Mouse (Mus musculus): ENCODE measurements around the gene Ccdc81. TPM values are rescaled to one million over a fixed set of nuclear protein-coding genes. Genes with fewer than 3 reads are reported as not detected.

The Ccdc81 gene
- not detected in 2 replicates for polyA plus RNA-seq (2014; fragmentation: Nextera tagmentation; extraction: Ambion mirVana)

DNA sequence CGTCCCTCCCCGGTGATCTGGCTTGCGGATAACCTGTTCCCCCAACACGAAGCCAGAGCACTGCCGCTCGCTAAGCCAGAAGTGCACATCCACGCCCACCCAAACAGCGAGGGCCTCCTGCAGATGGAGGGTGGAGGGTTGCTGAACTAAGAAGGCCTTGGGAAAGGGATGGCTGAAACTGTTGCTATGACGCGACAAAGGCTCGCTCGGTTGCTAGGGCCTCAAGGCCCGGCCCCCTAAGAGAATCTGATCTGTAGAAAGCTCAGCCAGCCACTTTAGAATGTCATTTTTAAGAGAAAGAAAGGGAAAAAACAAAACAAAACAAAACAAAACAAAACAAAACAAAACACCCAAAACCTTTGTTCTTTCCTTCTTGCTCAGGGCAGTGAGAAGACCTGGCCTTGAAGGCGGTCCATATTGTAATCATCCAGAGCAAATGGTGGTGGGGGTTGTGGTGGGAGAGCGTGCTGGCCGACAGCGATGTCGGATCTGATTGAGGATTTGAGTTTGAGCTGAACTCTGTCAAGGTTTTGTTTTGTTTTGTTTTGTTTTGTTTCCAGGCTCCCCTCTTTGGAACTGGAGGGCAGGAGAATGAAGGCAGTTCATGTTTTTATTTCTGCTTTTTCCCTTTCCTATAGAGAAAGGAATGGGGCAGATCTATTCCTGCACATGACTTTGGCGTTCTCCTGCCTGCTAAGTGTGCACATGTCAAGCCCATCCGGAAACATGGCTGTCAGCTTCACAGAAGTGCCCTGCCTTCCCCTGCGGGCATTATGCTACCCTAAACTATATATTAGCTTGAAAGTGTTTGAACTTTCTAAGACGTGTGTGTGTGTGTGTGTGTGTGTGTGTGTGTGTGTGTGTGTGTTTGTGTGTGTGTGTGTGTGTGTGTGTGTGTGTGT is at the start of gene Ccdc81:
Gene Ccdc81 (minus strand): TSS at position 188 of the 902 bp plus-strand sequence.
- peaks cover 0 to 3% of the 10 kb centered on the region in 2 experiments; a peak in 3 of 4 replicates for H3K4me1 ChIP-seq (ENCODE audit: control insufficient read depth in 2 of 2, insufficient read depth in 2 of 2, low read length in 2 of 2)
- H3K27ac ChIP-seq (replicated peaks in 1 of 2; ENCODE audit: control insufficient read depth in 1 of 2, insufficient read depth in 1 of 2, low read depth in 2 of 2, low read length in 2 of 2): no peak within 1 kb of the TSS
- H3K4me3 ChIP-seq (ENCODE audit: control insufficient read depth in 1 of 2, insufficient read depth in 1 of 2, low read depth in 1 of 2, low read length in 2 of 2): no peak within 1 kb of the TSS
- H3K27me3 ChIP-seq (ENCODE audit: control insufficient read depth, insufficient read depth, low read length): no peaks in the 10 kb centered on the region
- H3K4me2 ChIP-seq (ENCODE audit: low read length): peak within 1 kb of the TSS; percentile 51
- H3K9me3 ChIP-seq (ENCODE audit: control insufficient read depth, low read length): no peaks in the 10 kb centered on the region
- WGBS: 35% methylated on average over 22 of the region's 22 CpGs
- H3K9ac ChIP-seq (ENCODE audit: low read length): no peak within 1 kb of the TSS
- H3K36me3 ChIP-seq (ENCODE audit: control insufficient read depth, insufficient read depth, low read length): no peaks in the 10 kb centered on the region
- no peak for ATAC-seq (ENCODE audit: insufficient number of reproducible peaks, insufficient read depth, low FRiP score, low read depth)

DNA sequence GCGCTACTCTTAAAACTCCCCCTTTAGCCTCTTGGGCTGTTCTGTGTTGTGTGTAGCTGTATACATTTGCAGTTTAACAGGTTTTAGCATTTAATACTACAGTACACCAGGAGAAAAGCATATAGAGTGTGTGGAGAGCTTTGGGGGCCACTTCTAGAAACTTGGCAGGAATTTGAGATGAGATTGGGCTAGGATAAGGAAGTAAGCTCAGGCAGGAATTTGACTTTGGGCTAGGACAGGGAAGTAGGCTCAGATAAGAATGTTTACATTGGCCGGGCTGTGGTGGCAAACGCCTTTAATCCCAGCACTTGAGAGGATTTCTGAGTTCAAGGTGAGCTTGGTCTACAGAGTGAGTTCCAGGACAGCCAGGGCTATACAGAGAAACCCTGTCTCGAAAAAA is 46.0 kb upstream of the Ccdc81 start:
- ATAC-seq (ENCODE audit: insufficient number of reproducible peaks, insufficient read depth, low FRiP score, low read depth): no peak
- no peaks in the 10 kb centered on the region for H3K27me3 ChIP-seq (ENCODE audit: control insufficient read depth, insufficient read depth, low read length)

DNA sequence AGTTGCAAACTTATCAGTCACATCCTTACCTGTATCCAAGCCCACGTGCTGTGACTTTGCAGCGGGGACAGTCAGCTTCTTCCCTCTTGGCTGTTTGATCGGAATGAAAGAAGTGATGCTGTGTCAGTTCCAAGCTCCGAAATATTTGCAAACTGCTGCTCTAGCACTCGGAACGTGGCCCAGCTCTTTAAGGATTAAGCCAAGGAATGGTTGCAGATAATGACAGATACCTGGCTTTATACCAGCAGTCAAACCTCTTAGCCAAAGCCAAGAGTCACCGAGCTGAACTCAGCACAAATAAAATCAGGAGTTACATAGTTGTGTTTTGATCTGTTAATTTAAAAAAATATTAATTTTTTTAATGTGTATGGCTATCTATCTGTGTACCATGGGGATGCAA is 44.6 kb upstream of the Ccdc81 start:
- no peak overlapping the region for H3K4me2 ChIP-seq (ENCODE audit: low read length)
- no peaks in the 10 kb centered on the region for H3K36me3 ChIP-seq (ENCODE audit: control insufficient read depth, insufficient read depth, low read length)
- H3K27me3 ChIP-seq (ENCODE audit: control insufficient read depth, insufficient read depth, low read length): no peaks in the 10 kb centered on the region
- no peak overlapping the region for H3K27ac ChIP-seq (replicated peaks in 1 of 2; ENCODE audit: control insufficient read depth in 1 of 2, insufficient read depth in 1 of 2, low read depth in 2 of 2, low read length in 2 of 2)
- WGBS: 67% methylated on average over 7 of the region's 7 CpGs
- H3K9me3 ChIP-seq (ENCODE audit: control insufficient read depth, low read length): no peaks in the 10 kb centered on the region
- no peaks in the 10 kb centered on the region for H3K4me1 ChIP-seq (ENCODE audit: control insufficient read depth in 2 of 2, insufficient read depth in 2 of 2, low read length in 2 of 2)
- no peak overlapping the region for H3K4me3 ChIP-seq (ENCODE audit: control insufficient read depth in 1 of 2, insufficient read depth in 1 of 2, low read depth in 1 of 2, low read length in 2 of 2)
- ATAC-seq (ENCODE audit: insufficient number of reproducible peaks, insufficient read depth, low FRiP score, low read depth): no peak
- H3K9ac ChIP-seq (ENCODE audit: low read length): no peak overlapping the region

More for the DNA sequence above, 46.0 kb upstream of the Ccdc81 start:
- Histone ChIP-seq H3K27ac (replicated peaks in 1 of 2; ENCODE audit: control insufficient read depth in 1 of 2, insufficient read depth in 1 of 2, low read depth in 2 of 2, low read length in 2 of 2) (no peak overlapping the region), H3K9me3 (ENCODE audit: control insufficient read depth, low read length) (no peaks in the 10 kb centered on the region), H3K4me3 (ENCODE audit: control insufficient read depth in 1 of 2, insufficient read depth in 1 of 2, low read depth in 1 of 2, low read length in 2 of 2) (no peak overlapping the region), H3K36me3 (ENCODE audit: control insufficient read depth, insufficient read depth, low read length) (peaks cover 12% of the 10 kb centered on the region), H3K4me1 (ENCODE audit: control insufficient read depth in 2 of 2, insufficient read depth in 2 of 2, low read length in 2 of 2) (no peaks in the 10 kb centered on the region), H3K4me2 (ENCODE audit: low read length) (no peak overlapping the region), H3K9ac (ENCODE audit: low read length) (no peak overlapping the region)
- 52% methylated on average over 4 of the region's 4 CpGs for WGBS

DNA sequence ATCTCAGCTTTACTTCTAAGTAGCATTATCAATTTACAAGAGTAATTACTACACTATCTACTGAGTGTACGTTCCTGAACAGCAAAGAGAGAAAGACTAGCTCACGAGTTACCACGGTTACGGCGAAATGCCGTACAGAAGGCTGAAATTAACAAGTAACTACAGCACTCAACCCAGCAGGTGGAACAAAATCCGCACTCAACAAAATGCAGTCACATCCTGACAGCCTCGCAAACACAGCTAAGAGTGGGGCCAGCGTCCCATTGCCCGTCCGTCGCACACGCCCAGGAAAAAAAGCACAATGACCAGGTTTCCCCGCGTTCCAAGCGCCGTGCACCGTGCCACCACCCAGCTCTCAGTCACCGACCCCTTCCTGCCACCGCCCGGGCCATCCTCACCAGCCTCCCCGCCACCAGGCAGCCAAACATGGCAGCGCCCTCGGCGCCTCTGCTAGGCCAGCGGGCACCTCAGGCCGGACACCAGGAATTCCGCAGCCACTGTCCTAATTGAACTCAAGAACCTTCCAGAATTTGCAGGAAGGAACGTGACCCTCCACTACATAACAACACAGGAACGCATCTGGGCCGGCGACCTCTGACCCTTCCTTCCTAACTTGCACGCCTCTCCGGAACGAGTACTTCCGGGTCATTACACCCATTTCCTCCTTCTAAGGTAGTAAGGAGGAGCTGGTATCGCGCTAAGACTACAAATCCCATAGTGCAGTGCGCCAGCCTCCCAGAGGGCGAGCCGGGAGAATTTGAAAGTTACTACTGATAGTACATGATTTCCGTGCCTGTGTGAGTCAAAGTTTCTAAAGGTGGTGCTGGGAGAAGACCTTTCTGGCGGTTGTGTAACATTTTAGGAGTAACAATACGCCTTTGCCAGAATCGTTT is 37.4 kb upstream of the Ccdc81 start, which contains the start of gene Hikeshi:
Gene Hikeshi (minus strand): TSS at position 634 of the 893 bp plus-strand sequence.
- H3K4me2 ChIP-seq (ENCODE audit: low read length): peak within 1 kb of the TSS; percentile 70
- WGBS: under 1% methylated on average over 45 of the region's 45 CpGs
- peak; percentile 97 for ATAC-seq (ENCODE audit: insufficient number of reproducible peaks, insufficient read depth, low FRiP score, low read depth)

DNA sequence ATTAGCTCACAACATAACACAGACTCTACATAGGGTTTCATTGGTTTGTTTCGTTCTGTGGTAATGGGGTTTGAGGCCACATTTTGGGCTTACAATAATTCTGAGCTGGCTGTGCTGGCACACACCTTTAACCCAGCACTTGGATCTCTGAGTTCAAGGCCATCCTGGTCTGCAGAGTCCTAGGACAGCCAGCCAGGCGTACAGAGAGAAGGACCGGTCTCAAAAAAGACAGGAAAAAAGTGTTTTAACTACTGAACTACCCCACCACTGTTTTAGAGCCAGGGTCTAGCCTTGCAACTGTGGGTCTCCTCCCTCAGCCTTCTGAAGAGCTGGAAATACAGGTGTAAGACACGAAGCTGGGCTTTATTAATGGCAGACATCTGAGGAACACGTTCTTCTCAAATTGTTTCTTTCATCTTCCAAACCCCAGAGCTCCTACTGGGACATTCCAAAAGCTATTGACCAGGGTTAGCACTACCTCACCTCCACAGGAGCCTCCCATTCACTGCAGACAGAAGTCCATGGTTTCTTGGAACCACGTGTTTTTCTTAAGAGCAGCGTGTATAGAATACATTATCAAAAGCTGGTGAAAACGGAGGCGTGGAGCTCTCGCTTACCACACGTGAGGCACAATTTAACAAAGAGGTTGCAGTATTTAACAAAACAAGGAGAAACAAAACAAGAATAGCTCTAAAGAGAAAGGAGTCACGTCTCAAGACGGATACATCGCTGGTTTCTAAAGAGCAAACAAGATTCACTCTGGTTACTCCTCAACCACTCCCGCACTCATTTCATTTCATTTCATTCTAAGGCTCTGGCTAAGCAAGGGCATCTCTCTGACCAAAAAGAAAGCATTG is 36.3 kb upstream of the Ccdc81 start:
- peaks cover 1% of the 10 kb centered on the region; the same call in 1 of the 2 replicates for H3K36me3 ChIP-seq (ENCODE audit: control insufficient read depth, insufficient read depth, low read length)
- H3K4me2 ChIP-seq (ENCODE audit: low read length): peak overlapping the region; percentile 70
- H3K9ac ChIP-seq (ENCODE audit: low read length): peak overlapping the region; percentile 84
- peaks cover 3 to 5% of the 10 kb centered on the region in 2 experiments; a peak in 3 of 4 replicates for H3K4me1 ChIP-seq (ENCODE audit: control insufficient read depth in 2 of 2, insufficient read depth in 2 of 2, low read length in 2 of 2)
- H3K9me3 ChIP-seq (ENCODE audit: control insufficient read depth, low read length): no peaks in the 10 kb centered on the region
- ATAC-seq (ENCODE audit: insufficient number of reproducible peaks, insufficient read depth, low FRiP score, low read depth): no peak
- peak overlapping the region; percentile 79 to 82; a peak in 3 of 4 replicates for H3K4me3 ChIP-seq (ENCODE audit: control insufficient read depth in 1 of 2, insufficient read depth in 1 of 2, low read depth in 1 of 2, low read length in 2 of 2)
- no peaks in the 10 kb centered on the region for H3K27me3 ChIP-seq (ENCODE audit: control insufficient read depth, insufficient read depth, low read length)
- no peak overlapping the region for H3K27ac ChIP-seq (replicated peaks in 1 of 2; ENCODE audit: control insufficient read depth in 1 of 2, insufficient read depth in 1 of 2, low read depth in 2 of 2, low read length in 2 of 2)
- WGBS: 51% methylated on average over 15 of the region's 15 CpGs

More for the DNA sequence above, 37.4 kb upstream of the Ccdc81 start, which contains the start of gene Hikeshi:
- peak within 1 kb of the TSS; percentile 79 to 82 for H3K4me3 ChIP-seq (ENCODE audit: control insufficient read depth in 1 of 2, insufficient read depth in 1 of 2, low read depth in 1 of 2, low read length in 2 of 2)
- H3K27me3 ChIP-seq (ENCODE audit: control insufficient read depth, insufficient read depth, low read length): no peaks in the 10 kb centered on the region
- H3K9me3 ChIP-seq (ENCODE audit: control insufficient read depth, low read length): no peaks in the 10 kb centered on the region
- peaks cover 3 to 5% of the 10 kb centered on the region in 2 experiments; a peak in 3 of 4 replicates for H3K4me1 ChIP-seq (ENCODE audit: control insufficient read depth in 2 of 2, insufficient read depth in 2 of 2, low read length in 2 of 2)
- peak within 1 kb of the TSS; percentile 63 to 71 for H3K27ac ChIP-seq (replicated peaks in 1 of 2; ENCODE audit: control insufficient read depth in 1 of 2, insufficient read depth in 1 of 2, low read depth in 2 of 2, low read length in 2 of 2)
- H3K36me3 ChIP-seq (ENCODE audit: control insufficient read depth, insufficient read depth, low read length): no peaks in the 10 kb centered on the region
- H3K9ac ChIP-seq (ENCODE audit: low read length): peak within 1 kb of the TSS; percentile 84

DNA sequence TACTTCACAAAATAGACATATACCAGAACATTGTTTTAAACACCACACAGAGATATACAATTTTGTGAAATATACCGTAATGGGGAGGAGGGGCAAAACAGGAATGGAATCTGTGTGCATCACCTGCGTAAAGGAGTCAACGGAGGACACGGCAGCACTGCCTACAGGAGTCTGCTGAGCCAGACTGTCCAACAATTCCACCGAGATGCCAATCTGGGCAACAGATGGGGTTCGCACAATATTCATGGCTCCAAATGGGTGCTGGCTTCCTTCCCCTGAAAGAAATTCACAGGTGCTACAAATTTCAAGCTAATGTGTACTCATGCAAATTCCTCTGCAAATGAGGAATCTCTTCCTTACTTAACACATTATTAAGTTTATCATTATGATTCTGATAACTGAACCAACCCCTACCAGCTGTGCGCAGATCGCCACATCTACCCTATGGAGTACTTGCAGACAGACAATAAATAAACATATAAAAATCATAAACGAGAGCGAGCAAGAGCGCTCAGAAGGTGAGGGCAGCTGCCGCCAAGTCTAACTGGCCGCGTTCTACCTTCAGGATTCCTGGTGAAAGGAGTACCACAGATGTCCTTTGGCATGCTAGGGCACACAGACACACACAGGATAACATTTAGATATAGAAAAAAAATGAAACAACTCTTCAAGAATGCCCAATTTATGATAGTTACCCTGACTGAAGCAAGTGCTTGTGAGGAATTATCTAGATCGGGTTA is 20.2 kb upstream of the Ccdc81 start:
- H3K27ac ChIP-seq (replicated peaks in 1 of 2; ENCODE audit: control insufficient read depth in 1 of 2, insufficient read depth in 1 of 2, low read depth in 2 of 2, low read length in 2 of 2): no peak overlapping the region
- ATAC-seq (ENCODE audit: insufficient number of reproducible peaks, insufficient read depth, low FRiP score, low read depth): no peak
- no peaks in the 10 kb centered on the region for H3K9me3 ChIP-seq (ENCODE audit: control insufficient read depth, low read length)
- no peaks in the 10 kb centered on the region for H3K27me3 ChIP-seq (ENCODE audit: control insufficient read depth, insufficient read depth, low read length)
- no peaks in the 10 kb centered on the region for H3K4me1 ChIP-seq (ENCODE audit: control insufficient read depth in 2 of 2, insufficient read depth in 2 of 2, low read length in 2 of 2)
- H3K4me2 ChIP-seq (ENCODE audit: low read length): no peak overlapping the region
- 96% methylated on average over 15 of the region's 15 CpGs for WGBS
- H3K9ac ChIP-seq (ENCODE audit: low read length): no peak overlapping the region
- H3K4me3 ChIP-seq (ENCODE audit: control insufficient read depth in 1 of 2, insufficient read depth in 1 of 2, low read depth in 1 of 2, low read length in 2 of 2): no peak overlapping the region
- H3K36me3 ChIP-seq (ENCODE audit: control insufficient read depth, insufficient read depth, low read length): peaks cover 38% of the 10 kb centered on the region
